Mouse (Mus musculus) spleen, postnatal 4 days (tissue): ENCODE results near the gene Fasn.

Experiments
- DNase-seq, 2 experiments: peaks; one replicate each; pipeline ENCODE4 v3.0.0; 2022; ENCODE audit warnings: low spot score in 2 of 2

The Fasn gene

GRCm38 (mm10) chr11:120761811-120762671 lies 62.3 kb downstream of the Fasn start:
- no peak for DNase-seq

GRCm38 (mm10) chr11:120760236-120760635 lies 64.1 kb downstream of the Fasn start:
- DNase-seq, result no peak
